Mouse (Mus musculus) common myeloid progenitor, adult 5-6 weeks (primary cell): ENCODE measurements around the gene Vmn1r31. TPM values are rescaled to one million over a fixed set of nuclear protein-coding genes. Genes with fewer than 3 reads are reported as not detected.

ENCODE experiments used
- ATAC-seq: replicated peaks from 2 replicates; pipeline ENCODE4 v1.8.0; 2016; ENCODE audit warnings: low read depth, mild to moderate bottlenecking, moderate TSS enrichment, inconsistent platforms; ENCODE audit not compliant: poor library complexity, severe bottlenecking
- total RNA-seq: library from RNA; stranded (forward); fragments of 200-1000, 187-1606 nt; gene quantifications from 2 replicates; pipeline ENCODE4 v1.2.3, GENCODE M21; 2017

The Vmn1r31 gene
- total RNA-seq, result not detected in 2 replicates

GRCm38 (mm10) chr6:58475230-58475629 is at the start of gene Vmn1r31:
Vmn1r31 (minus strand) TSS chr6:58475330.
- ATAC-seq, result no peak

GRCm38 (mm10) chr6:58443285-58443684 is 31.8 kb downstream of the Vmn1r31 start, which contains the start of gene Vmn1r30:
Vmn1r30 (minus strand) TSS chr6:58443385.
- no peak for ATAC-seq

Other genes with a start within 250 kb of the Vmn1r31 start
- gene Vmn1r28, start 213.3 kb downstream of the Vmn1r31 start, total RNA-seq, result not detected in 2 replicates
- gene Vmn1r29, start 173.8 kb downstream of the Vmn1r31 start, total RNA-seq, result not detected in 2 replicates
- not detected in 2 replicates for gene Vmn1r30, start 31.9 kb downstream of the Vmn1r31 start, total RNA-seq
- 64.8 and 82.6 TPM in 2 replicates for gene Abcg2, start 109.2 kb upstream of the Vmn1r31 start, total RNA-seq